Mouse (Mus musculus) small intestine, adult 2 months (tissue): ENCODE results near the gene Ivl.

Source experiments
- CTCF ChIP-seq: fragments of 200-500 bp; IDR thresholded peaks from 2 replicates; pipeline ENCODE4 v1.5.1; 2012; ENCODE audit warnings: low read depth, mild to moderate bottlenecking, control low read depth, inconsistent platforms, low read length, moderate library complexity, mixed read lengths; ENCODE audit not compliant: insufficient replicate concordance, insufficient read length; ENCODE audit errors: extremely low read depth
- POLR2A ChIP-seq: fragments of 200-500 bp; IDR thresholded peaks from 2 replicates; pipeline ENCODE4 v1.6.1; 2012; ENCODE audit warnings: low read depth, mild to moderate bottlenecking, control low read depth, inconsistent platforms, low read length, moderate library complexity

GRCm38 (mm10) chr3:92578652-92579413 is 5.3 kb upstream of the Ivl start:
- TF ChIP-seq CTCF (no peak), POLR2A (no peak)
